Mouse (Mus musculus): Measurements from ENCODE around the gene Gm13288. TPM values are rescaled to one million over a fixed set of nuclear protein-coding genes. Genes with fewer than 3 reads are reported as not detected.

Gene Gm13288
- polyA plus RNA-seq, 1 experiment from 2014 or later: 0.08 TPM

Other genes with a start within 250 kb of the Gm13288 start
- gene Ifna15, start 247.3 kb upstream of the Gm13288 start, polyA plus RNA-seq (2015; fragmentation: Nextera tagmentation; extraction: Ambion mirVana): not detected in 2 replicates
- gene Ifna14, start 233.7 kb upstream of the Gm13288 start, polyA plus RNA-seq (2015; fragmentation: Nextera tagmentation; extraction: Ambion mirVana): not detected in 2 replicates
- not detected in 2 replicates for gene Ifna9, start 213.1 kb upstream of the Gm13288 start, polyA plus RNA-seq (2015; fragmentation: Nextera tagmentation; extraction: Ambion mirVana)
- not detected in 2 replicates for gene Ifna12, start 202.2 kb upstream of the Gm13288 start, polyA plus RNA-seq (2015; fragmentation: Nextera tagmentation; extraction: Ambion mirVana)
- gene C87499, start 171.1 kb upstream of the Gm13288 start, polyA plus RNA-seq (2015; fragmentation: Nextera tagmentation; extraction: Ambion mirVana): not detected in 2 replicates
- not detected in 2 replicates for gene Ifna13, start 161.1 kb upstream of the Gm13288 start, polyA plus RNA-seq (2015; fragmentation: Nextera tagmentation; extraction: Ambion mirVana)
- gene Ifna16, start 128.6 kb upstream of the Gm13288 start, polyA plus RNA-seq (2015; fragmentation: Nextera tagmentation; extraction: Ambion mirVana): not detected in 2 replicates
- not detected in 2 replicates for gene Ifna2, start 121.6 kb upstream of the Gm13288 start, polyA plus RNA-seq (2015; fragmentation: Nextera tagmentation; extraction: Ambion mirVana)
- not detected in 2 replicates for gene Ifnab, start 114.2 kb upstream of the Gm13288 start, polyA plus RNA-seq (2015; fragmentation: Nextera tagmentation; extraction: Ambion mirVana)
- 0.80 and 0.97 TPM in 2 replicates for gene Gm26566, start 83.7 kb upstream of the Gm13288 start, polyA plus RNA-seq (2015; fragmentation: Nextera tagmentation; extraction: Ambion mirVana)
- 75.3 and 89.4 TPM in 2 replicates for gene Klhl9, start 83.1 kb upstream of the Gm13288 start, polyA plus RNA-seq (2015; fragmentation: Nextera tagmentation; extraction: Ambion mirVana)
- gene Gm13271, start 50.7 kb upstream of the Gm13288 start, polyA plus RNA-seq (2015; fragmentation: Nextera tagmentation; extraction: Ambion mirVana): not detected in 2 replicates
- gene Gm13283, start 45.4 kb upstream of the Gm13288 start, polyA plus RNA-seq (2015; fragmentation: Nextera tagmentation; extraction: Ambion mirVana): 0.39 and 0.80 TPM in 2 replicates
- gene Gm13290, start 31.7 kb upstream of the Gm13288 start, polyA plus RNA-seq (2015; fragmentation: Nextera tagmentation; extraction: Ambion mirVana): 0.63 TPM in 1 of 2 replicates, not detected in the other
- gene Gm13289, start 28.6 kb upstream of the Gm13288 start, polyA plus RNA-seq (2015; fragmentation: Nextera tagmentation; extraction: Ambion mirVana): not detected in 2 replicates
- not detected in 2 replicates for gene Gm13272, start 25.7 kb upstream of the Gm13288 start, polyA plus RNA-seq (2015; fragmentation: Nextera tagmentation; extraction: Ambion mirVana)
- gene Ifnz, start 23.4 kb upstream of the Gm13288 start, polyA plus RNA-seq (2015; fragmentation: Nextera tagmentation; extraction: Ambion mirVana): not detected in 2 replicates
- gene Gm13276, start 19.8 kb upstream of the Gm13288 start, polyA plus RNA-seq (2015; fragmentation: Nextera tagmentation; extraction: Ambion mirVana): 0.38 TPM in 1 of 2 replicates, not detected in the other
- gene Gm13277, start 16.9 kb upstream of the Gm13288 start, polyA plus RNA-seq (2015; fragmentation: Nextera tagmentation; extraction: Ambion mirVana): not detected in 2 replicates
- gene Gm13278, start 14.0 kb upstream of the Gm13288 start, polyA plus RNA-seq (2015; fragmentation: Nextera tagmentation; extraction: Ambion mirVana): not detected in 2 replicates
- not detected in 2 replicates for gene Gm13275, start 11.0 kb upstream of the Gm13288 start, polyA plus RNA-seq (2015; fragmentation: Nextera tagmentation; extraction: Ambion mirVana)
- gene Gm13279, start 8.1 kb upstream of the Gm13288 start, polyA plus RNA-seq (2015; fragmentation: Nextera tagmentation; extraction: Ambion mirVana): not detected in 2 replicates
- gene Gm13285, start 5.9 kb upstream of the Gm13288 start, polyA plus RNA-seq (2015; fragmentation: Nextera tagmentation; extraction: Ambion mirVana): 1.1 TPM in 2 replicates
- gene Gm13287, start 2.3 kb upstream of the Gm13288 start, polyA plus RNA-seq (2015; fragmentation: Nextera tagmentation; extraction: Ambion mirVana): not detected in 2 replicates
- gene Ifna7, start 10.7 kb downstream of the Gm13288 start, polyA plus RNA-seq (2015; fragmentation: Nextera tagmentation; extraction: Ambion mirVana): not detected in 2 replicates
- gene Ifna11, start 14.4 kb downstream of the Gm13288 start, polyA plus RNA-seq (2015; fragmentation: Nextera tagmentation; extraction: Ambion mirVana): not detected in 2 replicates
- not detected in 2 replicates for gene Ifna6, start 21.9 kb downstream of the Gm13288 start, polyA plus RNA-seq (2015; fragmentation: Nextera tagmentation; extraction: Ambion mirVana)
- not detected in 2 replicates for gene Ifna5, start 30.0 kb downstream of the Gm13288 start, polyA plus RNA-seq (2015; fragmentation: Nextera tagmentation; extraction: Ambion mirVana)
- gene Ifna4, start 36.3 kb downstream of the Gm13288 start, polyA plus RNA-seq (2015; fragmentation: Nextera tagmentation; extraction: Ambion mirVana): not detected in 2 replicates
- gene Ifna1, start 44.6 kb downstream of the Gm13288 start, polyA plus RNA-seq (2015; fragmentation: Nextera tagmentation; extraction: Ambion mirVana): not detected in 2 replicates
- gene Ifne, start 74.7 kb downstream of the Gm13288 start, polyA plus RNA-seq (2015; fragmentation: Nextera tagmentation; extraction: Ambion mirVana): not detected in 2 replicates

Measured in intestine, embryonic 15.5 days (tissue).